Mouse (Mus musculus): ENCODE results near the gene Mesp1.
"Not testable (repeated sequence)": the region's sequence is repeated elsewhere in the genome, so short reads cannot be mapped to it uniquely, and the experiment has no call there.

The Mesp1 gene

DNA sequence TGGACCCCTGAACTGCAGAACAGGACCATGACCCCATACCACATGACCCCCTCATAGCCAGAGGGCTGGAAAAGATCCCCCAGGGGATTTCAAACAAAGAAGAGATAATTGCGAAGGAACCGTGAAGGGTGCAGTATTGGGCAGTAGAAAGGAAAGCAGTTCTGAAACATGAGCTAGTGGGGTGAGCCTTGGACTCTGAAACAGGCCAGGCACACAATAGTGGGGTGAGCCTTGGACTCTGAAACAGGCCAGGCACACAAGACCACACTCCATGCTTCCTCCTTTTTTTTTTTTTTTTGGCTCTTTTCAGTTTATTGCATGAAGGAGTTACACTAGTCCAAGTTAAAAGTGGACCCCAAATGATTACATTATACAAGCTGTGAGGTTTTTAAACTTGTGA is 3.8 kb downstream of the Mesp1 start:
- not testable (repeated sequence) for DNase-seq (ENCODE audit: low spot score)

- peak; percentile 87 for DNase-seq (ENCODE audit: low spot score)
These were observed 7.3 kb downstream of the Mesp1 start for GRCm38 (mm10) chr7:79786295-79786694.

- DNase-seq (ENCODE audit: low spot score) = no peak
These were observed 11.1 kb downstream of the Mesp1 start for GRCm38 (mm10) chr7:79782516-79782855.

- no peak for DNase-seq (ENCODE audit: low spot score)
These were observed 11.6 kb downstream of the Mesp1 start for GRCm38 (mm10) chr7:79781826-79782515.

DNA sequence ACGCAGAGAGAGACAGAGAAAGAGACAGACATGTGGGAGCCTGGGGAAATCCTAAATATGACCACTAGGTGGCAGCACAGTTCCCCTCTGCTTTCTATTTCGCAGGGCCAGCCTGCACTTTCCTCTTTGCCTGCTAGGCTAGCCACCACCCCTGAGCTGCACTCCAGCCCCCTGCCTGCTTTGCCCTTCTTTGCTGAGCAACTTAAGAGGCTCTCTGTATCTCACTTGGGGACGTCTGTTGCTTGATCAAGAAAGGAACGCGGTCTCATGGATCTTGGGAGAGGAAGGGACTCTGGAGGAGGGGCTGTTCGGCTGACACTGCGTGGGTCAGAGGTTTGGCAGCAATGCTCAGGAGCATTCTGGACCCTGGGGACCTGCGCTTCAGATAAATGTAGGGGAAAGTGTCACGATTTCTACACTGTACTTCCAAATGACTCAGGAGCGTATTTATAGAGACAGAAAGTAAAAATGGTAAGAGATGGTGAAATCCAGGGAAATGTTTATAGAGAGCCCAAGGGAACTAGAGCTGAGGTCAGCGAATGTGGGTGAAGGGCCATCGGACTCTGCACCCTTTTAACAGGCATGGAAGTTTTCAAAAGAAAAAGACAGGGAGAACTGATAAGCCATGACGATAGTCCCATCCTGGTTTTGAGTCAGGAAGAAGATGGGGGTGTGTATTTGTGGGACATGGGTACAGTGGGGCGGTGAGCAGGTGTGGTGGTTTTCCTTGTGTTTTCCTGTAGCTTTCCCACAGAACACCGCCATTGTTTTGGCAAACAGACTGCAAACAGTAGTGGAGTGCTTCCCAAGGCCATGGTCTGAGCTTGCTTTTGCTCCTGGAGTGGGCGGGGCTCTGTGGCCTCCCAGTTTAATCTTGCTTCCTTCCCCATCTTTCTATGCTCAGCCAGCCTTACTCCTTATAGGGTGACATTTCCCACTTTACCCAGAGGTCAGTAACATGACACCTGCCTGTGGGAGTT is 12.7 kb downstream of the Mesp1 start:
- DNase-seq (ENCODE audit: low spot score) = peak; percentile 86

DNA sequence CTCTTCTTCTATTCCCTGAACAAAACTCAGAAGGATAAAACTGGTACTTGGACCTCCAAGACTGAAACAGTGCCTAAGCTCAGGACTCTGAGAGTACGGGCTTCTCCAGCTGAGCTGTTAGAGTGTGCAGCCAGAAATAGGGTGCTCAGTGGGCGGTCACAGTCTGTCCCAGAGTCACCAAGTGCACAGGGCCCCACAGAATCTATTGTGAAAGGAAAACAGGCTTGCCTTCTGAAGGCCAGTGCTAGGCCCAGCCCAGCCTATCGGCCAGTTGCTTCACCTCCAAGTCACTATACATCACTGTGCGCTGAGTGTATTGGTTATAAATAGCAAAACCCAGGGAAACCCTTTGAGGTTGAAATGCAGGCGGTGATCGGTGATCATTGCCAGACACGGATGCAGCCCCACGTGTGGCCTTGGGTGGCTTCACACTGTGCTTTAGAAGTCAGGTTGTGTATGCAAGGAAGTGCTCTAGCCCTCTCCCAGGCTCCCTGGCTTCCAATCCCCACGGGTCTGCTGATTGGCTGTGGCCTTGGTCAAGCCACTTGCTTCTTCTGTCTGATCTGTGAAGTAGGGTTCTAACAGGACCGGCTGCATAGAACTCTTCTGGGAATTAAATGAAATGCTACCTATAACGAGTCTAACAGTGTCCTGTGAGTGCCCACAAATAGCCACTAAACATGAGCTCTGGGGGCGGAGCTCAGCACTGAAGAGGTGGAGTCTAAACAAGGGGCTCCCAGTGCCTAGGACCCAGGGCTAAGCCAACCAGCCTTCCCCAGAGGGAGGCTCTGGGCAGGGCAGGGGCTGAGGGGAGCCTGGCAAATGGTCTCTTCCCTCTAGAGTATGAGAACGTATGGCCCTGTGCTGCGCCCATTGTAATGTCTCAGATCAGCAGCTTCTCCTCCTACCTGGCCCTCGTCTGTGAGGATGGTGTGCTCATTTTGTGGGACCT is 21.8 kb downstream of the Mesp1 start:
- DNase-seq (ENCODE audit: low spot score) = no peak

GRCm38 (mm10) chr7:79769664-79770063 is 23.9 kb downstream of the Mesp1 start:
- no peak for DNase-seq (ENCODE audit: low spot score)

GRCm38 (mm10) chr7:79765991-79766390 is 27.6 kb downstream of the Mesp1 start:
- no peak for DNase-seq (ENCODE audit: low spot score)

DNA sequence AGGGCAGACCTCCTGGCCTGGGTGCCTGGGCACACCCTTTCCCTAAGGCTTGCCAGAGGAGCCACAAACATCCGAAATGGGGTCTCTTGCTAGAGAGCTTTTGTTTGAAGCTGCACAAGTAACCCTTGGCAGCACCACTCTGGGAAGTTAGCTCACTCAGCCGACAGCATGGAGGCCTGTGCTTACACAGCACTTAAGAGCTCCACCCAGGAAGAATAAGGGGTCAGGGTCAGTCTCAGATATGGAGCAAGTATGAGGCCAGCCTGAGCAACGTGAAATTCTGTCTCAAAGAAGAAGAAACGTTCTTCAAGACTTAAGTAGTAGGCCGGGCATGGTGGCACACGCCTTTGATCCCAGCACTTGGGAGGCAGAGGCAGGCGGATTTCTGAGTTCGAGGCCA is 31.5 kb downstream of the Mesp1 start:
- DNase-seq (ENCODE audit: low spot score) = no peak

GRCm38 (mm10) chr7:79761124-79761876 is 32.3 kb downstream of the Mesp1 start:
- DNase-seq (ENCODE audit: low spot score) = no peak

- DNase-seq (ENCODE audit: low spot score) = no peak
These were observed 33.8 kb downstream of the Mesp1 start for GRCm38 (mm10) chr7:79759766-79760165.

- no peak for DNase-seq (ENCODE audit: low spot score)
These were observed 35.4 kb downstream of the Mesp1 start for GRCm38 (mm10) chr7:79758176-79758575.

DNA sequence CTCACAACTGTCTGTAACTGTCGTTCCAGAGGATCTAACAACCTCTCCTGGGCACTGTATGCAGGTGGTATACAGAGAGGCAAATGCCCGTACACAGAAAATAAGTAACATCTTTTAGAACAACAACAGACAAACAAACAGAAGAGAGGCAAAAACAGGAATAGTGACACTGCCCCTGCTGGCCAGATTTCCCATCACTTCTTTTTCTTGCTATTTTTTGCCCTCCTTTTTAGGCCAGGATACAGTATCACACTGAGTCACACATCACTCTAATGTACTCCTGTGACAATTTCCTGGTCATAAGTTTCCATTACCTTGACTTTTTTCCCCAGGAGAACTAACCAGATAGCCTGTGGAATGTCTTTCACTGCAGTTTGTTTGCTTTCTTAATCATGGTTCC is 37.3 kb downstream of the Mesp1 start:
- no peak for DNase-seq (ENCODE audit: low spot score)

DNA sequence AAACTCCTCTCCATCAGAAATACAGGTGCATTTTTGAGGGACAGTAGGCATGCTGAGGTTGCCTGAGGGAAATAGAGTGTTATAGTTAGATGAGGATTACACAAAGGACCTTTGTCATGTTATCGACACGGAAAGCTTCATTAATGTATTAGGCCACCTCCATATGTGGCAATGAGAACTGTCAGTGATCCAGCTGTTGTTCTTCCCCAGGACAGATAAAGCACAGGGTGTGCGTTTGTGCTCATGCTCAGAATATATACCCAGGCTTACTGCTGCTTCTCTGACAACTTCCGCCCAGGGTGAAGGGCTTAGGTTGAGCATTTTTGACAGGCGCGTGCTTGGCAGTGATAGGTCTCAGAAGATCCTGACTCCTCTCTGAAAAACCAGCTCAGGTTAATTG is 44.1 kb downstream of the Mesp1 start:
- no peak for DNase-seq (ENCODE audit: low spot score)

- DNase-seq (ENCODE audit: low spot score) = no peak
These were observed 45.9 kb downstream of the Mesp1 start for GRCm38 (mm10) chr7:79747659-79748058.

DNA sequence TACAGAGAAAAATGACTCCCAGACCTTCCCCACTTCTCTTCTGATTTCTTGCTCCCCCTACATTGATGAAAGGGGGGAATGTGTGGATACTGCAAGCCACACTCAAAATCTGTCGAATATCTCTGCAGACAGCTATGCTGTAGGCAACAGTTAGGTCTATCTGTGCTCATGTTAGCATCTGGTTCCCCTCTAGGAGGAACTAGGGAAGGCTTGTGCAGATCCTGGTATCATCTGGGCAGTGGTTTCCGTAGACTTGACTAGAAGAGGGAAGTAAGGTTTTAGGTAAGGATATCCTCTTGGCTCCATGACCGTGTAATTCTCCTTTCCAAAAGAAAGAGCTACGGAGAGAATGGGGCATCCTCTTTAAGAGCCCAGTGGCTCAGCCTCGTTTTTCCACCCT is 49.0 kb downstream of the Mesp1 start:
- DNase-seq (ENCODE audit: low spot score) = no peak

- DNase-seq (ENCODE audit: low spot score) = no peak
These were observed 49.5 kb downstream of the Mesp1 start for GRCm38 (mm10) chr7:79744051-79744450.

DNA sequence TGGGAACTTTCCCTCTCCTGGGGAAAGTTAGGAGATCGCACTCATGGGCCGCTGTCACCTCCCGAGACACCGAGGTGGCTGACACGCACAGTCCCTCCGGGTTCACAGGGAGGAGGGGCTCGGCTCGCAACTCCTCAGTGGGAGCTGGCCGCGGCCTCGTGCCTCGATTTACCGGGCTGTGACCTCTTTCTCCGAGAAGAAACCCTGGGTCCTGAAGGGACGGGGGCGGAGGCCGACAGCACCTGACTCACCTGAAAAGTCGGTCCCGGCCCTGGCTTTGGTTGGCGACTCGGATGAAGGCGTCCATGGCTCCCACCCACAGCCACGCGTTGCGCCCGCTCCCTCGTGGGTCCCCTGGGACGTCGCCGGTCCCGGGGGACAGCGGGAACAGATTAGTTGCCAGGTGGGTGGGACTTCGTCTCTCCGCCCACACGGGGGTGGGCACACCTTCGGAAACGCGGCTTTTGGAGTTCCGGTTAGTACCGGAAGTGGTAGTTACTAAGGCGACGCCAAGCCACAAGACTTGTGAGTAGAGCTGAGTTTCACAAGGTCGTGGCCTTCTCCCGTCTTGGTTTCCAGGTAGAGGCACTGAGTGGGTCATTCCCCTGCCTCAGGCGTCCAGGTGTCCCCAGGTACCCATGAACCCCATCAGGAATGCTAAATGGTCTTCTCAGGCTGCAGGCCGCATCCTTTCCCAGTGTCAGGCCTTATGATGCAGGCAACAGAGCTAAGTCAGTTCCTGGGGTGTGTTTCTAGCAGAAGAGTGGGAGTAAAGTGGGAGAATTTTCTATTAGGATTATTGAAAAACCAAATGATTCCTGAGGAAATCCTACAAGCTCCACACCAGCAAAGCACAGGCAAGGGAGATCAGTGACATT is 50.7 kb downstream of the Mesp1 start, which contains the start of the genes Pex11a and Wdr93:
Gene Pex11a, minus strand, starts transcription at position 473 of the 878 bp plus-strand sequence.
Gene Wdr93, plus strand, starts transcription at position 505 of the 878 bp plus-strand sequence.
- peak; percentile 84 for DNase-seq (ENCODE audit: low spot score)

DNA sequence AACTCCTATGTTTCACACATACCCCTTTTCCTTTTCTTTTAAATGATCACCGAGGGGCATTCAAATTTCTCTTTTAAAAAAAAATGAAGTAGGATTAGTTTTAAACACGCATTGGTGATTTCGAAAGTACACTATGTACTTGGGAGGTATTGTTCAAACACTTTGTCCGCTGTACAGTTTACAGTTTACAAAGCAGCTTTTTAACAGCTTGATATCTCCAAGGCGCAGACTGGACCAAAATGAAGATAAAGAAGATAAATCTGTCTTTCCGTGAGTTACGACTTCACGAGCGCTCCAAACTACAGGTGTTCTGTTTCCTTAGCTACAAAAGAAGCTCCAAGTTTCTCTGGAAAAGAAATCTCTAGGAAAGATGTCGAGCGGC is 51.3 kb downstream of the Mesp1 start:
- no peak for DNase-seq (ENCODE audit: low spot score)
